Mouse (Mus musculus) hindbrain, embryonic 16.5 days (tissue): ENCODE results near the gene Elobl. TPM values are rescaled to one million over a fixed set of nuclear protein-coding genes. Genes with fewer than 3 reads are reported as not detected.

Source experiments
- ATAC-seq: fragments of 200-750 bp; cut with Nextera tagmentation; 2 replicates; pipeline ENCODE4 v1.8.0; 2017; ENCODE audit warnings: moderate TSS enrichment, moderate library complexity
- H3K27ac ChIP-seq: fragments of 300-500 bp; sonication (generic); 2 replicates; pipeline ENCODE4 v1.5.1; 2014; ENCODE audit warnings: low read depth, mild to moderate bottlenecking, control low read depth, low read length, moderate library complexity
- H3K27me3 ChIP-seq: fragments of 300-500 bp; sonication (generic); replicated peaks from 2 replicates; pipeline ENCODE4 v1.6.1; 2014; ENCODE audit warnings: low read length; ENCODE audit not compliant: control insufficient read depth, insufficient read depth
- H3K36me3 ChIP-seq: fragments of 300-500 bp; sonication (generic); 2 replicates; pipeline ENCODE4 v1.6.1; 2014; ENCODE audit warnings: mild to moderate bottlenecking, low read length, moderate library complexity, mixed read lengths; ENCODE audit not compliant: control insufficient read depth, insufficient read depth
- H3K4me1 ChIP-seq: fragments of 300-500 bp; sonication (generic); 2 replicates; pipeline ENCODE4 v1.6.1; 2014; ENCODE audit warnings: low read depth, low read length; ENCODE audit not compliant: control insufficient read depth, insufficient read depth
- H3K4me2 ChIP-seq: fragments of 300-500 bp; sonication (generic); 2 replicates; pipeline ENCODE4 v1.6.1; 2014; ENCODE audit warnings: mild to moderate bottlenecking, low read length, control low read depth, moderate library complexity
- H3K4me3 ChIP-seq: fragments of 300-500 bp; sonication (generic); 2 replicates; pipeline ENCODE4 v1.5.1; 2014; ENCODE audit warnings: mild to moderate bottlenecking, low read length, control low read depth, moderate library complexity
- H3K9ac ChIP-seq: fragments of 300-500 bp; sonication (generic); 2 replicates; pipeline ENCODE4 v1.6.1; 2014; ENCODE audit warnings: low read depth, mild to moderate bottlenecking, control low read depth, low read length, moderate library complexity
- H3K9me3 ChIP-seq: fragments of 300-500 bp; sonication (generic); 2 replicates; pipeline ENCODE4 v1.6.1; 2014; ENCODE audit warnings: mild to moderate bottlenecking, low read length, moderate library complexity; ENCODE audit not compliant: control insufficient read depth
- WGBS: fragments of 180-500 bp; shearing (Covaris S2); extraction: QIAGEN DNeasy Blood & Tissue Kit; methylation state at CpG from one replicate; pipeline ENCODE4 v1.1.7; 2014; 5-methylcytosine and 5-hydroxymethylcytosine counted together
- polyA plus RNA-seq: library from polyadenylated mRNA; unstranded; fragments of >200 nt; fragmentation: Nextera tagmentation; extraction: Ambion mirVana; gene quantifications from 2 replicates; pipeline ENCODE4 v1.2.1, GENCODE M21; 2015

Gene Elobl
- polyA plus RNA-seq, 1 experiment from 2014 or later = not detected

GRCm38 (mm10) chr11:88934089-88935000, 32.4 kb downstream of the Elobl start:
- Histone ChIP-seq H3K4me3 (no peak overlapping the region), H3K4me2 (no peak overlapping the region), H3K36me3 (peaks cover 11% of the 10 kb centered on the region), H3K9ac (no peak overlapping the region), H3K9me3 (no peaks in the 10 kb centered on the region), H3K27ac (no peak overlapping the region), H3K4me1 (no peaks in the 10 kb centered on the region), H3K27me3 (no peaks in the 10 kb centered on the region)
- ATAC-seq = no peak
- WGBS = 93% methylated on average over 19 of the region's 19 CpGs

- no peak overlapping the region for H3K9ac ChIP-seq
- no peaks in the 10 kb centered on the region for H3K4me1 ChIP-seq
- H3K4me3 ChIP-seq = no peak overlapping the region
- no peaks in the 10 kb centered on the region for H3K9me3 ChIP-seq
- H3K27me3 ChIP-seq = no peaks in the 10 kb centered on the region
- H3K27ac ChIP-seq = no peak overlapping the region
- H3K36me3 ChIP-seq = peaks cover 14% of the 10 kb centered on the region
- no peak for ATAC-seq
- no peak overlapping the region for H3K4me2 ChIP-seq
- WGBS = 94% methylated on average over 9 of the region's 9 CpGs
These were observed 33.7 kb downstream of the Elobl start for GRCm38 (mm10) chr11:88933030-88933429.

DNA sequence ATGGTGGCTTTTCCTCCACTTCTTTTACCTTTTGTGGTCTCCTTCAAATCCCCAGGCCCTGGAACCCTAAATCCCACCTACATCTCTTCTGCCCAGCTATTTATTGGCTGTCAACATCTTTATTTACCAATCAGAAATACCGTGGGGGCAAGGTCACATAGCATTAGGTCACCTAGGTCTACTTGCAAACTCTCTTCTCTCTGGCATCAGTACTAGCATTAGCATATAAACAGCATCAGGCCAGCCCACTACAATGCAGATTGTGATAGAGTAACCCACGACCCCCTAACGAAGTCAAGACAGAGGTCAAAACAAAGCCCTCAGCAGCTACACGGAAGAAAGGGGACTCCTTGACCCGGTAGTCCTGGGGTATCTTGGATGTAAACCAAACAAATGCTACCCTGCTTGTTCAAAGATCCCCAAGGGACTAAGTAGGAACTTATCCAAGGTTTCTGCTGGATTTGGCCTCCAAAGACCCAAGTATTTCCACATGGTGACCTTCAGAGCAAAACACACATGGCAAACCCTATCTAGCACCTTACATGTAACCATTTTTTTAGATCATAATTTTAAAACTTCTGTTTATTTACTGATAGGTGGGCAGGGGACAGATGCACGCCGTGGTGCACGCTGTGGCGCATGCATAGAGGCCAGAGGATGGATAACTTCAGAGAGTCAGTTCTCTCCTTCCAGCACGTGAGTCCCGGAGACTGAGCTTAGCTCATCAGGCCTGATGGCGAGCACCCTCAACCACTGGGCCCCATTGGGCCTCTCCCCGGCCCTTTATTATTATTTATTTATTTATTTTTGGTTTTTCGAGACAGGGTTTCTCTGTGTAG, 34.8 kb downstream of the Elobl start:
- Histone ChIP-seq H3K4me3 (no peak overlapping the region), H3K9ac (no peak overlapping the region), H3K36me3 (peaks cover 17% of the 10 kb centered on the region), H3K27ac (no peak overlapping the region), H3K4me1 (no peaks in the 10 kb centered on the region), H3K4me2 (no peak overlapping the region), H3K27me3 (no peaks in the 10 kb centered on the region), H3K9me3 (no peaks in the 10 kb centered on the region)
- WGBS = 72% methylated on average over 14 of the region's 14 CpGs
- no peak for ATAC-seq

GRCm38 (mm10) chr11:88926566-88926965, 40.2 kb downstream of the Elobl start:
- H3K9ac ChIP-seq = no peak overlapping the region
- H3K4me3 ChIP-seq = no peak overlapping the region
- H3K36me3 ChIP-seq = peaks cover 24% of the 10 kb centered on the region
- 91% methylated on average over 5 of the region's 5 CpGs for WGBS
- H3K4me1 ChIP-seq = no peaks in the 10 kb centered on the region
- H3K4me2 ChIP-seq = no peak overlapping the region
- no peaks in the 10 kb centered on the region for H3K9me3 ChIP-seq
- no peak overlapping the region for H3K27ac ChIP-seq
- no peaks in the 10 kb centered on the region for H3K27me3 ChIP-seq
- no peak for ATAC-seq

Other genes starting within 250 kb of the Elobl start
- gene Msi2, start 248.4 kb downstream of the Elobl start, polyA plus RNA-seq = 28.8 and 31.0 TPM in 2 replicates
- gene Akap1, start 102.3 kb downstream of the Elobl start, polyA plus RNA-seq = 28.5 and 33.2 TPM in 2 replicates
- gene Scpep1, start 11.5 kb downstream of the Elobl start, polyA plus RNA-seq = 38.4 and 40.0 TPM in 2 replicates
- gene Coil, start 3.3 kb upstream of the Elobl start, polyA plus RNA-seq = 26.6 and 27.6 TPM in 2 replicates
- gene Trim25, start 32.4 kb upstream of the Elobl start, polyA plus RNA-seq = 4.6 and 5.4 TPM in 2 replicates
- gene Dgke, start 99.9 kb upstream of the Elobl start, polyA plus RNA-seq = 16.4 and 16.7 TPM in 2 replicates
- gene Gm525, start 106.9 kb upstream of the Elobl start, polyA plus RNA-seq = not detected in 2 replicates